Mouse (Mus musculus): ENCODE data around the gene Rabgap1l. TPM values are rescaled to one million over a fixed set of nuclear protein-coding genes. Genes with fewer than 3 reads are reported as not detected.

Rabgap1l gene
- polyA plus RNA-seq, 1 experiment from 2014 or later = 31.4 TPM

- WGBS = 79% methylated on average over 1 of the region's 1 CpGs
- Histone ChIP-seq H3K27me3 (replicated peaks; ENCODE audit: insufficient read depth, low read length) (no peaks in the 10 kb centered on the region), H3K36me3 (ENCODE audit: insufficient read depth, low read length) (no peaks in the 10 kb centered on the region), H3K27ac (ENCODE audit: low read length) (no peak overlapping the region), H3K4me2 (replicated peaks; ENCODE audit: low read depth, low read length) (no peak overlapping the region), H3K4me3 (ENCODE audit: low read depth, low read length) (no peak overlapping the region), H3K4me1 (ENCODE audit: insufficient read depth, low read depth, low read length) (peaks cover 4% of the 10 kb centered on the region; the same call in 1 of the 2 replicates), H3K9ac (replicated peaks; ENCODE audit: low read depth) (no peak overlapping the region), H3K9me3 (ENCODE audit: low read length) (no peaks in the 10 kb centered on the region)
- DNase-seq (ENCODE audit: low spot score) (no peak), ATAC-seq (no peak)
- TF ChIP-seq EP300 (IDR thresholded peaks at IDR 0.05) (no peak), CTCF (IDR thresholded peaks at IDR 0.05) (no peak)
Measured at GRCm38 (mm10) chr1:160238852-160239443, 554.1 kb downstream of the Rabgap1l start.

- no peak overlapping the region for H3K4me3 ChIP-seq (ENCODE audit: low read depth, low read length)
- WGBS = 89% methylated on average over 2 of the region's 2 CpGs
- H3K27me3 ChIP-seq (replicated peaks; ENCODE audit: insufficient read depth, low read length) = no peaks in the 10 kb centered on the region
- no peaks in the 10 kb centered on the region for H3K9me3 ChIP-seq (ENCODE audit: low read length)
- H3K27ac ChIP-seq (ENCODE audit: low read length) = no peak overlapping the region
- H3K36me3 ChIP-seq (ENCODE audit: insufficient read depth, low read length) = no peaks in the 10 kb centered on the region
- ATAC-seq = no peak
- TF ChIP-seq EP300 (IDR thresholded peaks at IDR 0.05) (no peak), CTCF (IDR thresholded peaks at IDR 0.05) (no peak)
- no peak for DNase-seq (ENCODE audit: low spot score)
- no peak overlapping the region for H3K9ac ChIP-seq (replicated peaks; ENCODE audit: low read depth)
- no peak overlapping the region for H3K4me2 ChIP-seq (replicated peaks; ENCODE audit: low read depth, low read length)
- peaks cover 4% of the 10 kb centered on the region; the same call in 1 of the 2 replicates for H3K4me1 ChIP-seq (ENCODE audit: insufficient read depth, low read depth, low read length)
Measured at GRCm38 (mm10) chr1:160237981-160238380, 555.0 kb downstream of the Rabgap1l start.

- peak; percentile 74 for ATAC-seq
- Histone ChIP-seq H3K9me3 (ENCODE audit: low read length) (no peaks in the 10 kb centered on the region), H3K4me3 (ENCODE audit: low read depth, low read length) (no peak overlapping the region), H3K27me3 (replicated peaks; ENCODE audit: insufficient read depth, low read length) (no peaks in the 10 kb centered on the region), H3K4me2 (replicated peaks; ENCODE audit: low read depth, low read length) (no peak overlapping the region), H3K4me1 (ENCODE audit: insufficient read depth, low read depth, low read length) (peaks cover 4% of the 10 kb centered on the region; the same call in 1 of the 2 replicates), H3K36me3 (ENCODE audit: insufficient read depth, low read length) (no peaks in the 10 kb centered on the region), H3K9ac (replicated peaks; ENCODE audit: low read depth) (no peak overlapping the region), H3K27ac (ENCODE audit: low read length) (peak overlapping the region; percentile 43)
- no peak for TF ChIP-seq CTCF (IDR thresholded peaks at IDR 0.05)
- TF ChIP-seq EP300 (IDR thresholded peaks at IDR 0.05) = no peak
- DNase-seq (ENCODE audit: low spot score) = peak; percentile 69
Measured at GRCm38 (mm10) chr1:160233921-160234320, 559.1 kb downstream of the Rabgap1l start.

- no peak for ATAC-seq
- H3K9me3 ChIP-seq (ENCODE audit: low read length) = no peaks in the 10 kb centered on the region
- DNase-seq (ENCODE audit: low spot score) = no peak
- H3K27me3 ChIP-seq (replicated peaks; ENCODE audit: insufficient read depth, low read length) = no peaks in the 10 kb centered on the region
- H3K4me2 ChIP-seq (replicated peaks; ENCODE audit: low read depth, low read length) = no peak overlapping the region
- peaks cover 4% of the 10 kb centered on the region; the same call in 1 of the 2 replicates for H3K4me1 ChIP-seq (ENCODE audit: insufficient read depth, low read depth, low read length)
- no peaks in the 10 kb centered on the region for H3K36me3 ChIP-seq (ENCODE audit: insufficient read depth, low read length)
- H3K9ac ChIP-seq (replicated peaks; ENCODE audit: low read depth) = no peak overlapping the region
- H3K27ac ChIP-seq (ENCODE audit: low read length) = no peak overlapping the region
- TF ChIP-seq EP300 (IDR thresholded peaks at IDR 0.05) = no peak
- TF ChIP-seq CTCF (IDR thresholded peaks at IDR 0.05) = no peak
- no peak overlapping the region for H3K4me3 ChIP-seq (ENCODE audit: low read depth, low read length)
- WGBS = 90% methylated on average over 3 of the region's 3 CpGs
Measured at GRCm38 (mm10) chr1:160232113-160232512, 560.9 kb downstream of the Rabgap1l start.

GRCm38 (mm10) chr1:160231013-160231412 is 562.0 kb downstream of the Rabgap1l start:
- ATAC-seq = no peak
- Histone ChIP-seq H3K9ac (replicated peaks; ENCODE audit: low read depth) (no peak overlapping the region), H3K36me3 (ENCODE audit: insufficient read depth, low read length) (no peaks in the 10 kb centered on the region), H3K4me1 (ENCODE audit: insufficient read depth, low read depth, low read length) (peaks cover 4% of the 10 kb centered on the region; the same call in 1 of the 2 replicates), H3K27me3 (replicated peaks; ENCODE audit: insufficient read depth, low read length) (no peaks in the 10 kb centered on the region), H3K9me3 (ENCODE audit: low read length) (no peaks in the 10 kb centered on the region), H3K4me3 (ENCODE audit: low read depth, low read length) (no peak overlapping the region), H3K27ac (ENCODE audit: low read length) (no peak overlapping the region), H3K4me2 (replicated peaks; ENCODE audit: low read depth, low read length) (no peak overlapping the region)
- peak; percentile 69 for DNase-seq (ENCODE audit: low spot score)
- TF ChIP-seq CTCF (IDR thresholded peaks at IDR 0.05) (peak; percentile 64), EP300 (IDR thresholded peaks at IDR 0.05) (no peak)
- WGBS = 32% methylated on average over 4 of the region's 4 CpGs

- no peaks in the 10 kb centered on the region for H3K4me1 ChIP-seq (ENCODE audit: insufficient read depth, low read depth, low read length)
- H3K4me3 ChIP-seq (ENCODE audit: low read depth, low read length) = no peak overlapping the region
- no peak overlapping the region for H3K4me2 ChIP-seq (replicated peaks; ENCODE audit: low read depth, low read length)
- ATAC-seq (no peak), DNase-seq (ENCODE audit: low spot score) (no peak)
- H3K9me3 ChIP-seq (ENCODE audit: low read length) = no peaks in the 10 kb centered on the region
- no peak overlapping the region for H3K27ac ChIP-seq (ENCODE audit: low read length)
- TF ChIP-seq EP300 (IDR thresholded peaks at IDR 0.05) (no peak), CTCF (IDR thresholded peaks at IDR 0.05) (no peak)
- H3K27me3 ChIP-seq (replicated peaks; ENCODE audit: insufficient read depth, low read length) = no peaks in the 10 kb centered on the region
- H3K36me3 ChIP-seq (ENCODE audit: insufficient read depth, low read length) = 0 out of 2 replicates have a peak, but pooled peaks cover 5% of the 10 kb centered on the region
- no peak overlapping the region for H3K9ac ChIP-seq (replicated peaks; ENCODE audit: low read depth)
Measured at GRCm38 (mm10) chr1:160227850-160228249, 565.2 kb downstream of the Rabgap1l start.
